Mouse (Mus musculus): ENCODE measurements around the gene Thbs2. TPM values are rescaled to one million over a fixed set of nuclear protein-coding genes. Genes with fewer than 3 reads are reported as not detected.
"Not testable (repeated sequence)": the region's sequence is repeated elsewhere in the genome, so short reads cannot be mapped to it uniquely, and the experiment has no call there.

Gene Thbs2
- polyA plus RNA-seq, 1 experiment from 2014 or later: 7.4 TPM

GRCm38 (mm10) chr17:14654981-14655380 is 39.1 kb downstream of the Thbs2 start:
- DNase-seq (ENCODE audit: low spot score): no peak
- H3K27ac ChIP-seq: no peak overlapping the region
- H3K4me1 ChIP-seq (replicated peaks): no peaks in the 10 kb centered on the region
- WGBS: 82% methylated on average over 3 of the region's 3 CpGs
- H3K36me3 ChIP-seq: no peaks in the 10 kb centered on the region
- no peaks in the 10 kb centered on the region for H3K9me3 ChIP-seq
- no peak overlapping the region for H3K4me3 ChIP-seq
- no peaks in the 10 kb centered on the region for H3K27me3 ChIP-seq (ENCODE audit: insufficient read depth, poor library complexity, severe bottlenecking)

DNA sequence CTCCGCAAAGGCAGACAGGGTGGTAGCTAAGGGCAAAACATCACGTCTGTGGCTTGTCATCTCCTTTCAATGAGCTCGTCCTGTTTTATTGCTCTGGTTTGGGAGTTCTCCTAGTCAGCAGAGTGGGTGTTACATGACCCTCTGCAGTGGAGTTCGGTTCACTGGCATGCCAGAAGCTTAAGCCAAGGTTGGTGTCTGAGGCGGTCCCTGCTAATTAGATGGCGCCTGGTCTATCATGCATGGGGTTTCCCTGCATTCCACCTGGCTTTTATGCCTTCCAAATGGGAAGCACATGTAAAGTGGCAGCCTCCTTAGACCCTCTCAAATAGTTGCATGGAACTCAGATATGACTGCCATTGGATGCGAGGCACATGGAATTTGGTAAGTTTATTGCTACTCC is 42.0 kb downstream of the Thbs2 start:
- Histone ChIP-seq H3K36me3 (no peaks in the 10 kb centered on the region), H3K4me1 (replicated peaks) (no peaks in the 10 kb centered on the region), H3K9me3 (no peaks in the 10 kb centered on the region), H3K27ac (no peak overlapping the region), H3K27me3 (ENCODE audit: insufficient read depth, poor library complexity, severe bottlenecking) (no peaks in the 10 kb centered on the region), H3K4me3 (no peak overlapping the region)
- WGBS: 90% methylated on average over 7 of the region's 7 CpGs
- no peak for DNase-seq (ENCODE audit: low spot score)

- no peak overlapping the region for H3K4me3 ChIP-seq
Measured at GRCm38 (mm10) chr17:14647996-14648640, 45.9 kb downstream of the Thbs2 start.

DNA sequence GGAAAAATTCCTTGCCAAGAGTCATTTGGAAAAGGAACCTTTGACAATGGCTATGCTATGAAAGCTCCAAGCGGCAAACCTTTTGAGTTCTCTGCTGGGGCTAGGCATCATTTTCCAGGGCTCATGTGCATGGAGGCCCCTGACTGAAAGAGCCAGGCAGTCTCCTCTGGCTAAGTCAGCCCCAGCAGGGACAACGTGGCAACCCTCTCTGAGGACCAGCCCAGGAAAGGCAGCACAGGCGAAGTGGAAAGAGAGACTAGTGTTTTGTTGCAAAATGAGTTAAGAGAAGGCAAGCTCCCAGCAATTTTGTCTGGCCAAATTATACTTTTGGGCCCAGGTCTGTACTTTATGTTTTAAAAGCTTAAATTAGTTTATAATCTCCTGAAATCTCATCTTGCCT is 50.0 kb downstream of the Thbs2 start:
- no peak for DNase-seq (ENCODE audit: low spot score)
- no peak overlapping the region for H3K27ac ChIP-seq
- no peaks in the 10 kb centered on the region for H3K4me1 ChIP-seq (replicated peaks)
- H3K9me3 ChIP-seq: no peaks in the 10 kb centered on the region
- H3K27me3 ChIP-seq (ENCODE audit: insufficient read depth, poor library complexity, severe bottlenecking): no peaks in the 10 kb centered on the region
- WGBS: 78% methylated on average over 3 of the region's 3 CpGs
- H3K36me3 ChIP-seq: no peaks in the 10 kb centered on the region
- no peak overlapping the region for H3K4me3 ChIP-seq

More at GRCm38 (mm10) chr17:14647996-14648640, 45.9 kb downstream of the Thbs2 start:
- H3K4me1 ChIP-seq (replicated peaks): no peaks in the 10 kb centered on the region
- no peaks in the 10 kb centered on the region for H3K9me3 ChIP-seq
- H3K27ac ChIP-seq: no peak overlapping the region
- 85% methylated on average over 4 of the region's 4 CpGs for WGBS
- H3K27me3 ChIP-seq (ENCODE audit: insufficient read depth, poor library complexity, severe bottlenecking): no peaks in the 10 kb centered on the region
- DNase-seq (ENCODE audit: low spot score): no peak
- no peaks in the 10 kb centered on the region for H3K36me3 ChIP-seq

DNA sequence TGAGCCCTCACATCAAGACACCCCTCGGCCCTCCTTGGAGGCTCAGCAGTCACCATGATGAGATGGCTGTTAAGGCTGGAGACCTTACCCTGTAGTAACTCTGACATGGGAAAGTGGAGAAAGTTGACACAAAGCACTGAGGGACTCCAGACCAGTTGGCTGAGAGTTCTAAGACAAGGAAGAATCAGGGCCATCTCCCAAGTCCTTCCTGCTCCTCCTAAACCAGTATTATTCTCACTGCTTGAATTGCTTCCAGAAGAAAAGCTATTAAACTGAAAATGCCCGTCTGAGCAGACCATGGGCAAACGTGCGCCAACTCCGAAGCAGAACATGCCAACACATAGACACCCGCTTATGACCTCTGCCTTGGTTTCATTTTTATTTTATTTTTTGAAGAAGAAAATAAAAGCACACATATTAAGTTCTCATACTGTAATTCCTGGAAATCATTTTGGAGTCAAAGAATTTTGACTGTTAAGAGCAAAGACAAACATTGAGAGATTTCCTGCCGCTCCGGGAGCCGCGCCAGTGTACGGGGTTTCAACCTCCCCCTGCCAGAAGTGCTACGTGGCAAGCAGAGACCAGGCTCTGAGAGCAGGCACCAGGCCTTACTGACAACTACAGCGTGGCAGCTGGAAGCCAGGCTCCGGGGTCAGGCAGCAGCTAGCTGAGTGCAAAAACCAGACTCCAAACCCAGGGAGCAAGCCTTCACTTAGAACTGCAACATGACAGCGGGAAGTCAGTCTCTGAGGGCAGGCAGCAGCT is 53.5 kb downstream of the Thbs2 start:
- WGBS: 82% methylated on average over 15 of the region's 15 CpGs
- Histone ChIP-seq H3K4me1 (replicated peaks) (no peaks in the 10 kb centered on the region), H3K27me3 (ENCODE audit: insufficient read depth, poor library complexity, severe bottlenecking) (no peaks in the 10 kb centered on the region), H3K9me3 (no peaks in the 10 kb centered on the region), H3K36me3 (no peaks in the 10 kb centered on the region), H3K27ac (no peak overlapping the region), H3K4me3 (no peak overlapping the region)
- no peak for DNase-seq (ENCODE audit: low spot score)

DNA sequence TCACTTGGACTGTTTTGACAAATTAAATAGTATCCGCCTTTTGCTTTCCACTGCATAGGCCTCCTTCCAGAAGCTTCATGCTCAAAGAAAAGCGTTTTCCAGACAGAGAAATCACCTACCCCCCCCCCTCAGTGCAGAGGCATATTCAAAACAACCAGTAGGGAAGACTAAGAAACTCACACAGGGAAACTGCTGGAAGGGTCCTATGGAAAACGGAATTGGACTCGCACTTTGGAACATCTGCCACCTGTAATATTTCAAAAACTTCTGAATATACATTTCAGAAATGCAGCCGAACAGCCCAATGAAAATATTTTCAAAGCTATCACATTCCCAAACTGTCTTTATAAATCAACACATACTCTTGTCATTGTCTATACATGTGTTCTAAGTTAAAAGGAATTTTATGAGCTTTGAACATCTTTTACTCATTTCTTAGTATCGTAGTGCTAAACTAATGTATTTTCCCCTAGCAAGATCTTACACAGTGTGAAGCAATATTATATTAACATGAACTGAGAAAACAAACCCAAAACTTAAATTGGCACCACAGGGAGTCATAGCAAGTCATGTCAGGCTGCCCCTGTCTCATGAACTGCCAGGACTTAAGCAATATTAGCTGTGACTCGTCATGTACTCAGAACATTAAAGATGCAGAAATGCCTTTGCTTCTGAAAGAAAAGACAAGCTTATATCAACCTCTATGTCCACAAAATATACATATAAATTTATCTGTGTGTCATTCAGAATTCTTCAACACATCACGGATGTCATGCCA is 58.3 kb downstream of the Thbs2 start:
- DNase-seq (ENCODE audit: low spot score): no peak
- Histone ChIP-seq H3K27ac (no peak overlapping the region), H3K9me3 (no peaks in the 10 kb centered on the region), H3K36me3 (no peaks in the 10 kb centered on the region), H3K4me1 (replicated peaks) (no peaks in the 10 kb centered on the region), H3K27me3 (ENCODE audit: insufficient read depth, poor library complexity, severe bottlenecking) (no peaks in the 10 kb centered on the region), H3K4me3 (no peak overlapping the region)
- 85% methylated on average over 8 of the region's 8 CpGs for WGBS

GRCm38 (mm10) chr17:14628901-14629300 is 65.1 kb downstream of the Thbs2 start:
- Histone ChIP-seq H3K9me3 (no peaks in the 10 kb centered on the region), H3K36me3 (no peaks in the 10 kb centered on the region), H3K27ac (no peak overlapping the region), H3K4me1 (replicated peaks) (0 out of 2 replicates have a peak, but pooled peaks cover 3% of the 10 kb centered on the region), H3K27me3 (ENCODE audit: insufficient read depth, poor library complexity, severe bottlenecking) (no peaks in the 10 kb centered on the region), H3K4me3 (no peak overlapping the region)
- no peak for DNase-seq (ENCODE audit: low spot score)
- 65% methylated on average over 4 of the region's 4 CpGs for WGBS

GRCm38 (mm10) chr17:14627828-14628338 is 66.2 kb downstream of the Thbs2 start:
- H3K4me3 ChIP-seq: no peak overlapping the region
- H3K27me3 ChIP-seq (ENCODE audit: insufficient read depth, poor library complexity, severe bottlenecking): no peaks in the 10 kb centered on the region
- no peaks in the 10 kb centered on the region for H3K9me3 ChIP-seq
- H3K4me1 ChIP-seq (replicated peaks): 0 out of 2 replicates have a peak, but pooled peaks cover 3% of the 10 kb centered on the region
- DNase-seq (ENCODE audit: low spot score): no peak
- no peaks in the 10 kb centered on the region for H3K36me3 ChIP-seq
- H3K27ac ChIP-seq: no peak overlapping the region
- WGBS: 85% methylated on average over 12 of the region's 12 CpGs

DNA sequence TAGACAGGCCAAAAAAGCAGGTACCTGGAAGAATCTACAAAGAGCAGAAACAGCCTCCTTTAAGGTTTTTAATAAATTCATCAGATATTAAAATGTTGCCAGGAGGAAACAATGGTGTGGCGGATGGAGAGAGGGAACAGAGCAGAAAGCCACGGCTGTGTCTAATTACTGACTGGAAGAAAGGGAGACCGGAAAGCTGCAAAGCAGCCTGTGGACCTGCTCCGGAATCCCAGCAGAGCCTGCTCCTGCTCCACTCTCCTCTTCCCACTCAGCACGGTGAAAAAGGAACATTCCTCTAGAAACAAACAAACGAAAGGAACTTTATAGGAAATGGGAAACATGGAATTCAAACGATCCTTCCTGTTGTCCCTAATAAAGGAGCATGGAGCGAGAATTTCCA is 69.6 kb downstream of the Thbs2 start:
- Histone ChIP-seq H3K4me3 (no peak overlapping the region), H3K9me3 (no peaks in the 10 kb centered on the region), H3K4me1 (replicated peaks) (0 out of 2 replicates have a peak, but pooled peaks cover 3% of the 10 kb centered on the region), H3K27ac (peak overlapping the region; percentile 56; the same call in 1 of the 2 replicates), H3K36me3 (no peaks in the 10 kb centered on the region), H3K27me3 (ENCODE audit: insufficient read depth, poor library complexity, severe bottlenecking) (no peaks in the 10 kb centered on the region)
- DNase-seq (ENCODE audit: low spot score): peak; percentile 6
- WGBS: 51% methylated on average over 8 of the region's 8 CpGs

GRCm38 (mm10) chr17:14621006-14621405 is 73.0 kb downstream of the Thbs2 start:
- not testable (repeated sequence) for H3K27ac ChIP-seq; H3K4me1 ChIP-seq (replicated peaks); DNase-seq (ENCODE audit: low spot score); H3K27me3 ChIP-seq (ENCODE audit: insufficient read depth, poor library complexity, severe bottlenecking); H3K36me3 ChIP-seq; H3K4me3 ChIP-seq; H3K9me3 ChIP-seq

DNA sequence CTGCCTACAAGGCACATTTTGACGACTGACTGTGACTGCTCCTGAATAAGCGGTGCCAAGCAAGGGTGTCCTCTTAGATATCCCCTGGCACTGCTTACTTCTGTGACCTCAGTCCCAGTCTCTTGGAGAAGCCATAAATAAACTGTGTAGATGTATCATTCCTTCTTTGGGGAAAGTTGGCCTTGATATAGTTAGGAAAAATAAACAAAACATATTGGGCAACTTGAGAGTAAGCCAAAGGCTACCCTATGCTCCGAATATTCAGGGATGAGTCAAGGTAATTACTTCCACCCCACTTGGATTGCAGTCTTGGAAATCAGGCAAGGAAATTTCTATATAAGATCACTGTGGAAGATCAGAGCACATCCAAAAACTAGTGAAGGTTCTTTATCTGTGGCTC is 74.0 kb downstream of the Thbs2 start:
- no peak overlapping the region for H3K27ac ChIP-seq
- 0 out of 2 replicates have a peak, but pooled peaks cover 3% of the 10 kb centered on the region for H3K4me1 ChIP-seq (replicated peaks)
- H3K27me3 ChIP-seq (ENCODE audit: insufficient read depth, poor library complexity, severe bottlenecking): no peaks in the 10 kb centered on the region
- no peaks in the 10 kb centered on the region for H3K9me3 ChIP-seq
- DNase-seq (ENCODE audit: low spot score): no peak
- no peaks in the 10 kb centered on the region for H3K36me3 ChIP-seq
- no peak overlapping the region for H3K4me3 ChIP-seq
- 83% methylated on average over 3 of the region's 3 CpGs for WGBS

GRCm38 (mm10) chr17:14619038-14619437 is 75.0 kb downstream of the Thbs2 start:
- no peaks in the 10 kb centered on the region for H3K36me3 ChIP-seq
- no peaks in the 10 kb centered on the region for H3K27me3 ChIP-seq (ENCODE audit: insufficient read depth, poor library complexity, severe bottlenecking)
- H3K9me3 ChIP-seq: no peaks in the 10 kb centered on the region
- no peak for DNase-seq (ENCODE audit: low spot score)
- WGBS: 74% methylated on average over 4 of the region's 4 CpGs
- H3K4me3 ChIP-seq: no peak overlapping the region
- no peaks in the 10 kb centered on the region for H3K4me1 ChIP-seq (replicated peaks)
- no peak overlapping the region for H3K27ac ChIP-seq
